Mouse (Mus musculus) hindbrain, embryonic 15.5 days (tissue): ENCODE measurements around the gene AU021092. TPM values are rescaled to one million over a fixed set of nuclear protein-coding genes. Genes with fewer than 3 reads are reported as not detected.

Experiments used
- ATAC-seq: fragments of 200-750 bp; cut with Nextera tagmentation; 2 replicates; pipeline ENCODE4 v1.8.0; 2017; ENCODE audit warnings: low read depth, moderate number of reproducible peaks, moderate TSS enrichment; ENCODE audit not compliant: low FRiP score
- H3K27ac ChIP-seq: fragments of 300-500 bp; sonication (generic); replicated peaks from 2 replicates; pipeline ENCODE4 v1.5.1; 2015; ENCODE audit warnings: mild to moderate bottlenecking, inconsistent platforms
- H3K27me3 ChIP-seq: fragments of 300-500 bp; sonication (generic); 2 replicates; pipeline ENCODE4 v1.6.1; 2015; ENCODE audit warnings: control low read depth, inconsistent platforms
- H3K36me3 ChIP-seq: fragments of 300-500 bp; sonication (generic); 2 replicates; pipeline ENCODE4 v1.6.1; 2015; ENCODE audit warnings: control low read depth, inconsistent platforms
- H3K4me1 ChIP-seq: fragments of 300-500 bp; sonication (generic); replicated peaks from 2 replicates; pipeline ENCODE4 v1.6.1; 2015; ENCODE audit warnings: control low read depth, inconsistent platforms
- H3K4me2 ChIP-seq: fragments of 300-500 bp; sonication (generic); 2 replicates; pipeline ENCODE4 v1.6.1; 2015; ENCODE audit warnings: moderate library complexity, mild to moderate bottlenecking, inconsistent platforms
- H3K4me3 ChIP-seq: fragments of 300-500 bp; sonication (generic); 2 replicates; pipeline ENCODE4 v1.5.1; 2015; ENCODE audit warnings: mild to moderate bottlenecking, inconsistent platforms
- H3K9ac ChIP-seq: fragments of 300-500 bp; sonication (generic); 2 replicates; pipeline ENCODE4 v1.6.1; 2015; ENCODE audit warnings: inconsistent platforms
- H3K9me3 ChIP-seq: fragments of 300-500 bp; sonication (generic); 2 replicates; pipeline ENCODE4 v1.6.1; 2016; ENCODE audit warnings: control low read depth, inconsistent platforms
- WGBS: fragments of 180-500 bp; shearing (Covaris S2); methylation state at CpG from one replicate; pipeline ENCODE4 v1.1.7; 2015; 5-methylcytosine and 5-hydroxymethylcytosine counted together
- microRNA-seq: library from miRNA; unstranded; fragments of <30 nt; microRNA quantifications from one replicate; pipeline ENCODE4, GENCODE M21; 2016
- polyA plus RNA-seq: library from polyadenylated mRNA; unstranded; fragments of >200 nt; fragmentation: Nextera tagmentation; extraction: Ambion mirVana; gene quantifications from 2 replicates; pipeline ENCODE4 v1.2.1, GENCODE M21; 2015

Gene AU021092
- polyA plus RNA-seq, 1 experiment from 2014 or later, result 15.6 TPM

DNA sequence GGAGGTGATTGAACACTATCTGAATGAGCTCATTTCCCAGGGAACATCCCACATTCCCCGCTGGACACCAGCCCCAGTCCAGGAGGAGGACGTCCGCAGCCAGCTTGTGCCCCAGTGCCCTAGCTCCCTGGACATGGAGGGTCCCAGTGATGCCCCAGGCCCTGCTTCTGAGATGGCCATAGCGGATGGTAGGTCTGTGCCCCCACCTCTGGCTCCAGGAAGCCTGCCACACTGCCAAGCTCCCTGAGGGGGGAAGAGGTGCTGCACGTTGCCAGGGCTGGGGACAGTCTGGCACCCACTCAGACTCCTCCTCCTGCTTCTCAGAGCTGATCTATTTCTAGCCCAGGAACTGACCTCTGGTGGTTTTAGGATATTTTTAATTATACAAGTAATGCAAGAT is 53.3 kb downstream of the AU021092 start:
- no peaks in the 10 kb centered on the region for H3K36me3 ChIP-seq
- ATAC-seq, result no peak
- no peaks in the 10 kb centered on the region for H3K4me1 ChIP-seq
- no peaks in the 10 kb centered on the region for H3K27me3 ChIP-seq
- no peak overlapping the region for H3K4me3 ChIP-seq
- no peak overlapping the region for H3K27ac ChIP-seq
- 75% methylated on average over 5 of the region's 5 CpGs for WGBS
- H3K9me3 ChIP-seq, result no peaks in the 10 kb centered on the region
- no peak overlapping the region for H3K4me2 ChIP-seq
- no peak overlapping the region for H3K9ac ChIP-seq

DNA sequence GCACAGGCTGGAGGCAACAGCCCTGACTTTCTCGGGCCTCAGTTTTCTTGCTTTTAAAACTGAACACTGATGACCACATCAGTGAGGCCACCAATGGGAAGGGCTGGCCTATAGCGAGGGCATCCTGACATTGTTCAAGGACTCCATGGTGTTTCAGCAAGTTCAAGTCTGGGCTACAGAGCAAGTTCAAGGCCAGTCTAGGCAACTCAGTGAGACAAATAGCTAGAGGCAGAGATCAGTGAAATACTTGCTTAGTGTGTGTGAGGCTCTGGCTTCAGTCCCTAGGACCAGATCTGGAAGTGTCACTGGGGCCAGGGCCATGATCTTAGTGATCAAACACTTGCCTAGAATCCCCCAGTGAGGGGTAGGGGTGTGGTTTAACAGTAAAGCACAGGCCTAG is 54.1 kb downstream of the AU021092 start:
- Histone ChIP-seq H3K9ac (no peak overlapping the region), H3K27ac (no peak overlapping the region), H3K9me3 (no peaks in the 10 kb centered on the region), H3K4me1 (no peaks in the 10 kb centered on the region), H3K36me3 (no peaks in the 10 kb centered on the region), H3K4me2 (no peak overlapping the region), H3K27me3 (no peaks in the 10 kb centered on the region), H3K4me3 (no peak overlapping the region)
- WGBS, result 88% methylated on average over 2 of the region's 2 CpGs
- no peak for ATAC-seq

DNA sequence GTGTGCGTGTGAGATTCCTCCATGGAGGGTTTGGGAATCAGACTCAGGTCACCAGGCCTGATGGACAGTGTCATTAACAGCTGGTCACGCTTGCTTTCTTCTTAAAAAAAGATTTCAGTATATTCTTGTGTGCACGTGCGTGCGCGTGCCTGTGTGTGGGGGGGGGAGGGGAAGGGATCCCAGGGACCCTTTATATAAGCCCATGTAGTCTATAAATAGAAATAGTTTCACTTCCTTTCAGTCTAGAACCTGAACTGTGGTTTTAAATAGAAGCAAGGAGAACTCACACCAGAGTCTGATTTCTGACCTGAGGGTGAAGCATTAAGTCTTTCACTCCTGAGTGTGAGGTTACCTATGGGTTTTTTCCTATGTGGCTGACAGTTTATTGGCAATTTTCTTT is 57.8 kb downstream of the AU021092 start:
- Histone ChIP-seq H3K9me3 (no peaks in the 10 kb centered on the region), H3K36me3 (no peaks in the 10 kb centered on the region), H3K4me2 (no peak overlapping the region), H3K9ac (no peak overlapping the region), H3K4me3 (no peak overlapping the region), H3K27me3 (no peaks in the 10 kb centered on the region), H3K4me1 (no peaks in the 10 kb centered on the region), H3K27ac (no peak overlapping the region)
- WGBS, result 60% methylated on average over 6 of the region's 6 CpGs
- ATAC-seq, result no peak

Small RNA genes lying within 50 kb of the gene (microRNA-seq; reads per million reads assigned to microRNA genes)
- gene Gm23689, result not detected
- gene Gm26095, result not detected
- gene Mir6364, result not detected

Other genes starting within 250 kb of the AU021092 start
- not detected in 2 replicates for gene Sept12, start 224.4 kb downstream of the AU021092 start, polyA plus RNA-seq
- 2.7 and 4.3 TPM in 2 replicates for gene Smim22, start 215.0 kb downstream of the AU021092 start, polyA plus RNA-seq
- 140 and 164 TPM in 2 replicates for gene Rogdi, start 208.7 kb downstream of the AU021092 start, polyA plus RNA-seq
- gene Glyr1, start 172.4 kb downstream of the AU021092 start, polyA plus RNA-seq, result 176 and 180 TPM in 2 replicates
- 13.0 and 13.9 TPM in 2 replicates for gene Ubn1, start 172.2 kb downstream of the AU021092 start, polyA plus RNA-seq
- gene Ppl, start 89.9 kb downstream of the AU021092 start, polyA plus RNA-seq, result 0.16 and 0.18 TPM in 2 replicates
- gene Sec14l5, start 75.2 kb downstream of the AU021092 start, polyA plus RNA-seq, result 0.41 and 0.56 TPM in 2 replicates
- gene Nagpa, start 18.3 kb downstream of the AU021092 start, polyA plus RNA-seq, result 12.2 and 13.0 TPM in 2 replicates
- 35.3 and 43.6 TPM in 2 replicates for gene Alg1, start 11.3 kb upstream of the AU021092 start, polyA plus RNA-seq
- gene Eef2kmt, start 33.7 kb upstream of the AU021092 start, polyA plus RNA-seq, result 9.3 and 10.7 TPM in 2 replicates